Mouse (Mus musculus) kidney, adult 8-10 months (tissue): ENCODE measurements around the gene Slc25a18.
"Not testable (repeated sequence)": the region's sequence is repeated elsewhere in the genome, so short reads cannot be mapped to it uniquely, and the experiment has no call there.

Source experiments
- DNase-seq, 2 experiments: peaks; one replicate each; pipeline ENCODE4 v3.0.0; 2022

Gene Slc25a18

GRCm38 (mm10) chr6:120798905-120799304 lies 25.5 kb downstream of the Slc25a18 start:
- no peak for DNase-seq

GRCm38 (mm10) chr6:120799581-120800041 lies 26.2 kb downstream of the Slc25a18 start:
- DNase-seq: no peak

GRCm38 (mm10) chr6:120806999-120807737 lies 33.8 kb downstream of the Slc25a18 start:
- no peak for DNase-seq

GRCm38 (mm10) chr6:120807738-120808081 lies 34.3 kb downstream of the Slc25a18 start:
- DNase-seq: no peak

GRCm38 (mm10) chr6:120811999-120812398 lies 38.6 kb downstream of the Slc25a18 start:
- DNase-seq: not testable (repeated sequence)

- DNase-seq: peak; percentile 21 to 51
Measured at GRCm38 (mm10) chr6:120819294-120819693, 45.9 kb downstream of the Slc25a18 start.

GRCm38 (mm10) chr6:120820144-120820543 lies 46.8 kb downstream of the Slc25a18 start:
- DNase-seq: peak; percentile 29 to 44

GRCm38 (mm10) chr6:120820941-120821340 lies 47.6 kb downstream of the Slc25a18 start:
- no peak for DNase-seq

- no peak for DNase-seq
Measured at GRCm38 (mm10) chr6:120821715-120822114, 48.3 kb downstream of the Slc25a18 start.

GRCm38 (mm10) chr6:120822307-120822928 lies 49.0 kb downstream of the Slc25a18 start, which contains the start of gene Atp6v1e1:
TSS of gene Atp6v1e1 (minus strand) at chr6:120822793.
- peak; percentile 94 to 96 for DNase-seq

GRCm38 (mm10) chr6:120822937-120823614 lies 49.7 kb downstream of the Slc25a18 start:
- DNase-seq: peak; percentile 22 to 32

- DNase-seq: no peak
Measured at GRCm38 (mm10) chr6:120830056-120830455, 56.7 kb downstream of the Slc25a18 start.

- DNase-seq: no peak
Measured at GRCm38 (mm10) chr6:120830866-120831608, 57.7 kb downstream of the Slc25a18 start.

- DNase-seq: no peak
Measured at GRCm38 (mm10) chr6:120832097-120832496, 58.7 kb downstream of the Slc25a18 start.

GRCm38 (mm10) chr6:120834766-120835321 lies 61.5 kb downstream of the Slc25a18 start:
- no peak for DNase-seq

- DNase-seq: peak; percentile 95 to 98
Measured at GRCm38 (mm10) chr6:120835474-120836374, 62.3 kb downstream of the Slc25a18 start, which contains the start of gene Bcl2l13. TSS of gene Bcl2l13 (plus strand) at chr6:120836212.

- peak in 1 of 2 experiments; percentile 41 for DNase-seq
Measured at GRCm38 (mm10) chr6:120836389-120837151, 63.2 kb downstream of the Slc25a18 start.

- DNase-seq: no peak
Measured at GRCm38 (mm10) chr6:120837152-120837530, 63.8 kb downstream of the Slc25a18 start.

- DNase-seq: no peak
Measured at GRCm38 (mm10) chr6:120840258-120840657, 66.9 kb downstream of the Slc25a18 start.

GRCm38 (mm10) chr6:120841754-120842153 lies 68.4 kb downstream of the Slc25a18 start:
- no peak for DNase-seq
